Mouse (Mus musculus) v-Abl transformed pro-B cells (cell line): ENCODE data around the gene Rhbdf1.

ENCODE experiments used
- in situ Hi-C, 2 experiments: fragments of 400-800 bp; cut with MboI; formaldehyde crosslinking; loops; one replicate each; pipeline ENCODE4 v1.15.1; 2025; ENCODE audit not compliant: unreplicated experiment in 2 of 2

Rhbdf1 gene

GRCm38 (mm10) chr11:32221951-32222409 is at the start of gene Rhbdf1:
Rhbdf1 (minus strand) TSS chr11:32222300.
- in situ Hi-C loops = loop anchor here in 1 of 2 experiments (25.0 kb wide), 1 partner anchor 415 kb away; the partner anchor contains the start of gene Fbxw11

- in situ Hi-C loops = no loop called here
These were observed 49.1 kb upstream of the Rhbdf1 start for GRCm38 (mm10) chr11:32271178-32271577.

- in situ Hi-C loops = no loop called here
These were observed 46.9 kb upstream of the Rhbdf1 start for GRCm38 (mm10) chr11:32268952-32269351.

- in situ Hi-C loops = no loop called here
These were observed 45.9 kb upstream of the Rhbdf1 start for GRCm38 (mm10) chr11:32267964-32268363.

- in situ Hi-C loops = no loop called here
These were observed 45.2 kb upstream of the Rhbdf1 start, which contains the start of gene Nprl3 for GRCm38 (mm10) chr11:32267188-32267884. Nprl3 (minus strand) TSS chr11:32267707.

GRCm38 (mm10) chr11:32266776-32267175 is 44.7 kb upstream of the Rhbdf1 start:
- in situ Hi-C loops = no loop called here

GRCm38 (mm10) chr11:32266194-32266593 is 44.1 kb upstream of the Rhbdf1 start:
- in situ Hi-C loops = no loop called here

- in situ Hi-C loops = no loop called here
These were observed 43.1 kb upstream of the Rhbdf1 start for GRCm38 (mm10) chr11:32265117-32265738.

- in situ Hi-C loops = no loop called here
These were observed 40.7 kb upstream of the Rhbdf1 start for GRCm38 (mm10) chr11:32262674-32263415.

- in situ Hi-C loops = no loop called here
These were observed 34.5 kb upstream of the Rhbdf1 start for GRCm38 (mm10) chr11:32256566-32256965.

- in situ Hi-C loops = no loop called here
These were observed 34.0 kb upstream of the Rhbdf1 start for GRCm38 (mm10) chr11:32256146-32256545.

GRCm38 (mm10) chr11:32253121-32253520 is 31.0 kb upstream of the Rhbdf1 start:
- in situ Hi-C loops = loop anchor here in 1 of 2 experiments (5.0 kb wide), 1 partner anchor 41 kb away; no protein-coding TSS in a partner anchor

- in situ Hi-C loops = loop anchor here in 1 of 2 experiments (5.0 kb wide), 1 partner anchor 39 kb away; no protein-coding TSS in a partner anchor
These were observed 29.0 kb upstream of the Rhbdf1 start for GRCm38 (mm10) chr11:32250880-32251763.

GRCm38 (mm10) chr11:32248350-32248749 is 26.2 kb upstream of the Rhbdf1 start:
- in situ Hi-C loops = no loop called here

GRCm38 (mm10) chr11:32247068-32247467 is 25.0 kb upstream of the Rhbdf1 start:
- in situ Hi-C loops = no loop called here

- in situ Hi-C loops = no loop called here
These were observed 23.5 kb upstream of the Rhbdf1 start for GRCm38 (mm10) chr11:32245614-32246013.

GRCm38 (mm10) chr11:32244617-32245016 is 22.5 kb upstream of the Rhbdf1 start:
- in situ Hi-C loops = no loop called here

- in situ Hi-C loops = no loop called here
These were observed 22.0 kb upstream of the Rhbdf1 start for GRCm38 (mm10) chr11:32244064-32244463.

- in situ Hi-C loops = no loop called here
These were observed 21.3 kb upstream of the Rhbdf1 start for GRCm38 (mm10) chr11:32243205-32243955.
